Mouse (Mus musculus) liver, embryonic 11.5 days (tissue): ENCODE results near the gene Mlycd. TPM values are rescaled to one million over a fixed set of nuclear protein-coding genes. Genes with fewer than 3 reads are reported as not detected.

Source experiments
- ATAC-seq: fragments of 200-750 bp; cut with Nextera tagmentation; replicated peaks from 2 replicates; pipeline ENCODE4 v1.8.0; 2017; ENCODE audit warnings: moderate number of reproducible peaks, mild to moderate bottlenecking, moderate TSS enrichment, moderate library complexity; ENCODE audit not compliant: low FRiP score
- DNase-seq: peaks from one replicate; pipeline ENCODE4 v3.0.0-alpha.2; 2017; ENCODE audit warnings: low spot score
- H3K27ac ChIP-seq: fragments of 300-500 bp; sonication (generic); 2 replicates; pipeline ENCODE4 v1.5.1; 2014; ENCODE audit warnings: mild to moderate bottlenecking, low read depth, low read length, control low read depth
- H3K27me3 ChIP-seq: fragments of 300-500 bp; sonication (generic); replicated peaks from 2 replicates; pipeline ENCODE4 v1.6.1; 2014; ENCODE audit warnings: low read length, mixed read lengths; ENCODE audit not compliant: control insufficient read depth, insufficient read depth
- H3K36me3 ChIP-seq: fragments of 300-500 bp; sonication (generic); 2 replicates; pipeline ENCODE4 v1.6.1; 2014; ENCODE audit warnings: mild to moderate bottlenecking, low read length, moderate library complexity, mixed read lengths; ENCODE audit not compliant: control insufficient read depth, insufficient read depth
- H3K4me1 ChIP-seq: fragments of 300-500 bp; sonication (generic); replicated peaks from 2 replicates; pipeline ENCODE4 v1.6.1; 2014; ENCODE audit warnings: low read length, mixed read lengths; ENCODE audit not compliant: control insufficient read depth, insufficient read depth
- H3K4me2 ChIP-seq: fragments of 300-500 bp; sonication (generic); 2 replicates; pipeline ENCODE4 v1.6.1; 2014; ENCODE audit warnings: mild to moderate bottlenecking, control low read depth, moderate library complexity
- H3K4me3 ChIP-seq: fragments of 300-500 bp; sonication (generic); 2 replicates; pipeline ENCODE4 v1.5.1; 2014; ENCODE audit warnings: low read depth, low read length, control low read depth
- H3K9ac ChIP-seq: fragments of 300-500 bp; sonication (generic); 2 replicates; pipeline ENCODE4 v1.6.1; 2014; ENCODE audit warnings: low read depth, low read length, control low read depth
- H3K9me3 ChIP-seq: fragments of 300-500 bp; sonication (generic); 2 replicates; pipeline ENCODE4 v1.6.1; 2016; ENCODE audit warnings: low read length, inconsistent platforms, mixed read lengths; ENCODE audit not compliant: control insufficient read depth
- WGBS: fragments of 180-500 bp; shearing (Covaris S2); extraction: QIAGEN DNeasy Blood & Tissue Kit; methylation state at CpG from one replicate; pipeline ENCODE4 v1.1.7; 2014; 5-methylcytosine and 5-hydroxymethylcytosine counted together
- polyA plus RNA-seq: library from polyadenylated mRNA; unstranded; fragments of >200 nt; fragmentation: Nextera tagmentation; extraction: Ambion mirVana; gene quantifications from 2 replicates; pipeline ENCODE4 v1.2.1, GENCODE M21; 2014

Mlycd gene
- polyA plus RNA-seq, 1 experiment from 2014 or later = 13.7 TPM

GRCm38 (mm10) chr8:119424740-119425139, 30.1 kb downstream of the Mlycd start:
- WGBS = 53% methylated on average over 10 of the region's 10 CpGs
- Histone ChIP-seq H3K9ac (no peak overlapping the region), H3K4me1 (peaks cover 35% of the 10 kb centered on the region), H3K27me3 (no peaks in the 10 kb centered on the region), H3K27ac (peak overlapping the region; percentile 55), H3K36me3 (no peaks in the 10 kb centered on the region), H3K9me3 (no peaks in the 10 kb centered on the region), H3K4me3 (no peak overlapping the region), H3K4me2 (no peak overlapping the region; the same call in 1 of the 2 replicates)
- no peak for ATAC-seq
- no peak for DNase-seq

GRCm38 (mm10) chr8:119425533-119425932, 30.9 kb downstream of the Mlycd start:
- Histone ChIP-seq H3K4me1 (peaks cover 35% of the 10 kb centered on the region), H3K9ac (no peak overlapping the region), H3K27ac (peak overlapping the region; percentile 55; the same call in 1 of the 2 replicates), H3K9me3 (no peaks in the 10 kb centered on the region), H3K4me3 (no peak overlapping the region), H3K4me2 (no peak overlapping the region), H3K36me3 (no peaks in the 10 kb centered on the region), H3K27me3 (no peaks in the 10 kb centered on the region)
- WGBS = 58% methylated on average over 10 of the region's 10 CpGs
- no peak for DNase-seq
- ATAC-seq = 0 out of 2 replicates have a peak, but pooled peaks have one; percentile 15

- WGBS = 67% methylated on average over 6 of the region's 6 CpGs
- peaks cover 32% of the 10 kb centered on the region for H3K4me1 ChIP-seq
- peak overlapping the region; percentile 21; the same call in 1 of the 2 replicates for H3K27ac ChIP-seq
- H3K4me3 ChIP-seq = no peak overlapping the region
- no peaks in the 10 kb centered on the region for H3K9me3 ChIP-seq
- DNase-seq (no peak), ATAC-seq (no peak)
- H3K36me3 ChIP-seq = no peaks in the 10 kb centered on the region
- H3K27me3 ChIP-seq = no peaks in the 10 kb centered on the region
- H3K9ac ChIP-seq = no peak overlapping the region
- no peak overlapping the region for H3K4me2 ChIP-seq
Measured at GRCm38 (mm10) chr8:119426069-119426735, 31.5 kb downstream of the Mlycd start.

- Histone ChIP-seq H3K4me1 (peaks cover 29% of the 10 kb centered on the region), H3K36me3 (no peaks in the 10 kb centered on the region), H3K27me3 (no peaks in the 10 kb centered on the region), H3K9ac (no peak overlapping the region), H3K27ac (no peak overlapping the region), H3K4me3 (no peak overlapping the region), H3K4me2 (no peak overlapping the region), H3K9me3 (no peaks in the 10 kb centered on the region)
- ATAC-seq (no peak), DNase-seq (no peak)
- 73% methylated on average over 12 of the region's 12 CpGs for WGBS
Measured at GRCm38 (mm10) chr8:119427634-119428349, 33.1 kb downstream of the Mlycd start.

- no peak overlapping the region for H3K4me3 ChIP-seq
- H3K9me3 ChIP-seq = no peaks in the 10 kb centered on the region
- WGBS = 71% methylated on average over 7 of the region's 7 CpGs
- peaks cover 29% of the 10 kb centered on the region for H3K4me1 ChIP-seq
- no peaks in the 10 kb centered on the region for H3K36me3 ChIP-seq
- H3K4me2 ChIP-seq = no peak overlapping the region
- no peak overlapping the region for H3K9ac ChIP-seq
- DNase-seq (no peak), ATAC-seq (no peak)
- H3K27me3 ChIP-seq = no peaks in the 10 kb centered on the region
- H3K27ac ChIP-seq = no peak overlapping the region
Measured at GRCm38 (mm10) chr8:119428350-119428740, 33.7 kb downstream of the Mlycd start.

- no peak overlapping the region for H3K9ac ChIP-seq
- DNase-seq (no peak), ATAC-seq (no peak)
- no peaks in the 10 kb centered on the region for H3K9me3 ChIP-seq
- H3K27me3 ChIP-seq = no peaks in the 10 kb centered on the region
- H3K4me1 ChIP-seq = peaks cover 26% of the 10 kb centered on the region
- H3K4me3 ChIP-seq = no peak overlapping the region
- 68% methylated on average over 5 of the region's 5 CpGs for WGBS
- H3K27ac ChIP-seq = no peak overlapping the region
- H3K4me2 ChIP-seq = no peak overlapping the region
- H3K36me3 ChIP-seq = no peaks in the 10 kb centered on the region
Measured at GRCm38 (mm10) chr8:119428766-119429327, 34.2 kb downstream of the Mlycd start.

GRCm38 (mm10) chr8:119429552-119429951, 34.9 kb downstream of the Mlycd start:
- Histone ChIP-seq H3K27me3 (no peaks in the 10 kb centered on the region), H3K4me3 (no peak overlapping the region), H3K36me3 (no peaks in the 10 kb centered on the region), H3K9me3 (no peaks in the 10 kb centered on the region), H3K27ac (peak overlapping the region; percentile 15; the same call in 1 of the 2 replicates), H3K4me2 (no peak overlapping the region), H3K4me1 (peaks cover 19% of the 10 kb centered on the region), H3K9ac (no peak overlapping the region)
- 84% methylated on average over 3 of the region's 3 CpGs for WGBS
- ATAC-seq (no peak), DNase-seq (no peak)

GRCm38 (mm10) chr8:119430250-119430649, 35.6 kb downstream of the Mlycd start:
- DNase-seq (no peak), ATAC-seq (no peak)
- Histone ChIP-seq H3K4me3 (no peak overlapping the region), H3K9ac (no peak overlapping the region), H3K36me3 (no peaks in the 10 kb centered on the region), H3K9me3 (no peaks in the 10 kb centered on the region), H3K4me2 (no peak overlapping the region), H3K4me1 (peaks cover 17% of the 10 kb centered on the region), H3K27me3 (no peaks in the 10 kb centered on the region), H3K27ac (peak overlapping the region; percentile 15; the same call in 1 of the 2 replicates)
- WGBS = 70% methylated on average over 8 of the region's 8 CpGs
